Mouse (Mus musculus) testis, adult 2 months (tissue): Measurements from ENCODE around the gene Mindy4.

ENCODE experiments used
- CTCF ChIP-seq: fragments of 200-500 bp; IDR thresholded peaks from 2 replicates; pipeline ENCODE4 v1.5.1; 2012; ENCODE audit warnings: low read depth, mild to moderate bottlenecking, inconsistent platforms, low read length, moderate library complexity; ENCODE audit not compliant: control insufficient read depth, insufficient read depth, insufficient replicate concordance
- POLR2A ChIP-seq: fragments of 200-500 bp; IDR thresholded peaks from 2 replicates; pipeline ENCODE4 v1.6.1; 2012; ENCODE audit warnings: low read depth, mild to moderate bottlenecking, inconsistent platforms, low read length, moderate library complexity; ENCODE audit not compliant: control insufficient read depth

GRCm38 (mm10) chr6:55193171-55193570 lies 10.0 kb upstream of the Mindy4 start:
- TF ChIP-seq CTCF (no peak), POLR2A (no peak)
